Mouse (Mus musculus) olfactory bulb, adult 2 months (tissue): ENCODE data around the gene Slc8b1. TPM values are rescaled to one million over a fixed set of nuclear protein-coding genes. Genes with fewer than 3 reads are reported as not detected.
A peak's percentile ranks its signal among the peaks of the same experiment; 100 is the strongest.

Experiments
- H3K27ac ChIP-seq: fragments of 200-500 bp; 2 replicates; pipeline ENCODE4 v1.5.1; 2012; ENCODE audit warnings: low read depth, low read length; ENCODE audit not compliant: insufficient read depth
- H3K4me1 ChIP-seq: fragments of 200-500 bp; 2 replicates; pipeline ENCODE4 v1.6.1; 2012; ENCODE audit warnings: low read length; ENCODE audit not compliant: control insufficient read depth, insufficient read depth
- H3K4me3 ChIP-seq: fragments of 200-500 bp; 2 replicates; pipeline ENCODE4 v1.5.1; 2012; ENCODE audit warnings: mild to moderate bottlenecking, low read depth, low read length, moderate library complexity; ENCODE audit not compliant: insufficient read depth
- CTCF ChIP-seq: fragments of 200-500 bp; IDR thresholded peaks from 2 replicates; pipeline ENCODE4 v1.5.1; 2012; ENCODE audit warnings: low read depth, mild to moderate bottlenecking, low read length, moderate library complexity; ENCODE audit not compliant: insufficient read depth
- POLR2A ChIP-seq: fragments of 200-500 bp; IDR thresholded peaks from 2 replicates; pipeline ENCODE4 v1.6.1; 2012; ENCODE audit warnings: mild to moderate bottlenecking, low read depth, low read length, moderate library complexity; ENCODE audit not compliant: insufficient read depth
- WGBS: fragments of 180-500 bp; shearing (Covaris S2); methylation state at CpG from one replicate; pipeline ENCODE4 v1.1.7; 2018; 5-methylcytosine and 5-hydroxymethylcytosine counted together
- polyA plus RNA-seq: library from polyadenylated mRNA; stranded (reverse); fragments of >200 nt; gene quantifications from 2 replicates; pipeline ENCODE4 v1.2.4, GENCODE M21; 2012; ENCODE audit warnings: low replicate concordance; ENCODE audit not compliant: missing spikeins, insufficient read depth, insufficient read length

Slc8b1 gene
- polyA plus RNA-seq, 1 experiment, result not detected

DNA sequence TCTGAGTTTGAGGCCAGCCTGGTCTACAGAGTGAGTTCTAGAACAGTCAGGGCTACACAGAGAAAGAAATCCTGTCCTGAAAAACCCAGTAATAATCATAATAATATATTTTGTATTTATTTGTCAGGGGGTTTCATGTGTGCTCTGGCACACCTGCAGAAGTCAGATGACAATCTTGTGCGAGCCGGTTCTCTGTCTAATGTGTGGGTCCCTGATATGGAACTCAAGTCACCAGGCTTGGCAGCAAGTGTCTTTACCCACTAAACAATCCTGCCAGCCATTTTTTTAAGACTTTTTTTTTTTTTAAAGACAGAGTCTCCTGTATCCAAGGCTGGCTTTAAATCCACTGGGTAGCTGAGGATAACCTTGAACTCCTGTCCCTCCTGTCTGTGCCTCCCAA lies 37.6 kb upstream of the Slc8b1 start:
- WGBS, result 92% methylated on average over 2 of the region's 2 CpGs
- Histone ChIP-seq H3K4me3 (no peak overlapping the region), H3K27ac (no peak overlapping the region), H3K4me1 (no peaks in the 10 kb centered on the region)
- no peak for TF ChIP-seq POLR2A
- TF ChIP-seq CTCF, result no peak

DNA sequence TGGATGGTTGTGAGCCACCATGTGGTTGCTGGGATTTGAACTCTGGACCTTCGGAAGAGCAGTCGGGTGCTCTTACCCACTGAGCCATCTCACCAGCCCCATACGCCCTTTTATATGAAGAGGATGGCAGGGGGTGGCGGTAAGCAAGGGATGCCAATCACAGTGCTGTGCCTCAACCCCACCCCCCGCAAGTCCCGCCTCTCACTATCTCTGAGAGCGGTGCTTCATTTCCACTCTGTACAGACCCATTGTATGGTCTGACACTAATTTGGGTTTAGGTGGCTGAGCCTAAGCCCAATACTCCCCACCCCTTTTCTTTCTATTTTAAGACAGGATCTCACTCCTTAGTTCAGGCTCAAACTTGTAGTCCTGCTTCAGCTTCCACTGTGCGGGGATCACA lies 35.1 kb upstream of the Slc8b1 start:
- Histone ChIP-seq H3K27ac (no peak overlapping the region), H3K4me1 (no peaks in the 10 kb centered on the region), H3K4me3 (no peak overlapping the region)
- WGBS, result 42% methylated on average over 8 of the region's 8 CpGs
- TF ChIP-seq CTCF, result no peak
- TF ChIP-seq POLR2A, result no peak

DNA sequence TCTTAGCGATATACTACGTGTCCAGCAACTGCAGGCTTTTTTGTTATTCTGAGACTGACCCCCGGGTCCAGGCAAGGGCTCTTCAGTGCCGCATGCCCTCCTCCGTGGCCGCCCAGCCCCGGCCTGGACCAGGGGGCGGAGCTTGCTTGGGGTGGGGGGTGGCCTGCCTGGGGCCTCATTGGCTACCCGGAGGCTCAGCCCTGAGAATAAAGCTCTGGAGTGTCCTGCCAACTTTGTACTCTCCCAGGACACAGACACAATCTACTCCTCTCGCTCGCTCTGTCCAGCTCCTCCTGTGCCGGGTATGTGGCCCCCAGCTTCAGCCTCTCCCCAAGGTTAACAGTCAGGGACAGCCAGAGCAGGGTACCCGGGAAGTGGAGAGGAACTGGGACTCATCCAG lies 34.7 kb upstream of the Slc8b1 start, which contains the start of gene Sds:
Gene Sds, plus strand, starts transcription at position 231 of the 400 bp plus-strand sequence.
- no peaks in the 10 kb centered on the region for H3K4me1 ChIP-seq
- no peak for TF ChIP-seq POLR2A
- no peak for TF ChIP-seq CTCF
- H3K4me3 ChIP-seq, result no peak within 1 kb of the TSS
- no peak within 1 kb of the TSS for H3K27ac ChIP-seq
- WGBS, result 24% methylated on average over 13 of the region's 13 CpGs

DNA sequence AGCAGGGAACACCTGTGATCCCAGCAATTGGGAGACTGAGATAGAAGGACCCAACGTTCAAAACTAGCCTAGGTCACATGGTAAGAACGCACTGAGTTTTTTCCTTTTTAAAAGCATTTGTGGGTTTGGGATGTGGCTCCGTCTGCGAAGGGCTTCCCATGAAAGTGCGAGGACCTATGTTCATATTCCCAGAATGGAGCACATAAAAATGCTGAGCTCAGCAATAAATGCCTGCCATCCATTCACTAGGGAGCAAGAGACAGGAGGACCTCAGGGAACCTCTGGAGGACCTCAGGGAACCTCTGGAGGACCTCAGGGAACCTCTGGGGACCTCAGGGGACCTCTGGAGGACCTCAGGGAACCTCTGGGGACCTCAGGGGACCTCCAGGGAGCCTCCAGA lies 33.0 kb upstream of the Slc8b1 start:
- H3K27ac ChIP-seq, result no peak overlapping the region
- no peaks in the 10 kb centered on the region for H3K4me1 ChIP-seq
- 95% methylated on average over 5 of the region's 5 CpGs for WGBS
- no peak overlapping the region for H3K4me3 ChIP-seq
- TF ChIP-seq CTCF (no peak), POLR2A (no peak)

DNA sequence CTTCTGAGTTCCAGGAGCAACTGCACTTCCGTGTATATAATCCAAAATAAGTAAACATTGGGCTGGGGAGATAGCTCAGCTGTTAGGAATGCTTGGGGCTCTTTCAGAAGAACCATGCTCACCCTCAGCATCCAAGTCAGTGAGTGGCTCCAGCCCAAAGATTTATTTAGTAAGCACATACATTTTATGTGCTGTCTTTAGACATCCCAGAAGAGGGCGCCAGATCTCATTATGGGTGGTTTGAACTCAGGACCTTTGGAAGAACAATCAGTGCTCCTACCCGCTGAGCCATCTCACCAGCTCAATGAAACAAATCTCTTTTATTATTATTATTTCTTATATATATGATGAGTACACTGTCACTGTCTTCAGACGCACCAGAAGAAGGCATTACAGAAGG lies 31.4 kb upstream of the Slc8b1 start:
- H3K4me3 ChIP-seq, result no peak overlapping the region
- no peaks in the 10 kb centered on the region for H3K4me1 ChIP-seq
- WGBS, result 72% methylated on average over 4 of the region's 4 CpGs
- no peak overlapping the region for H3K27ac ChIP-seq
- no peak for TF ChIP-seq CTCF

DNA sequence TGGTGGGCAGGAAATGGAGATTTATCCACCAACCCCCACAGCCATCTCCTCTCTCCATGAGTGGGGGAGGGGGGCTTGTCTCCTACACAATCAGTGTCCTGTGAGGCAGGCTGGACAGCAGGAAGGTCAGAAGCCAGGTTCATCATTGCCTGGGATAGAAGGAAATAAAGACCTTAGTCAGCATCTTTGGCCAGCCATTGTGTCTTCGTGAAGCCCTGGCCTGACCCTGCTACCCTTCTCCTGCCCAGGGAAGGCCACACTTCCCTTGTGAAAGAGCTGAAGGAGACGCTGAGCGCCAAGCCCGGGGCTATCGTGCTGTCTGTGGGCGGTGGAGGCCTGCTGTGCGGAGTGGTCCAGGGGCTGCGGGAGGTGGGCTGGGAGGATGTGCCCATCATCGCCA lies 29.8 kb upstream of the Slc8b1 start:
- no peak overlapping the region for H3K27ac ChIP-seq
- no peaks in the 10 kb centered on the region for H3K4me1 ChIP-seq
- no peak for TF ChIP-seq CTCF
- TF ChIP-seq POLR2A, result no peak
- H3K4me3 ChIP-seq, result no peak overlapping the region
- 51% methylated on average over 9 of the region's 9 CpGs for WGBS

DNA sequence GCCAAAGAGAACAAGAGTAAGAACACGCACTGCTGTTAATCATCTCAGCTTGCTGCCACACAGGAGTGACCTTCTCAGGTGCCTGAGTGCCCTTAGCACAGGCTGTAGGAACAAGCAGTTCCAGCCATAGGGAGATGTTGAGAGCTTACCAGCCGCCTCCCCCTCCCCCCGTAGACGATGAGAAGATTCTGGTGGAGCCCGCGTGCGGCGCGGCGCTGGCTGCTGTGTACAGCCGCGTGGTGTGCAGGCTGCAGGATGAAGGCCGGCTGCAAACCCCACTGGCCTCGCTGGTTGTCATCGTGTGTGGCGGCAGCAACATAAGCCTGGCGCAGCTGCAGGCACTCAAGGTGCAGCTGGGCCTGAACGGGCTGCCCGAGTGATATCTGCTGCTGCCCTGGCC lies 27.6 kb upstream of the Slc8b1 start:
- TF ChIP-seq CTCF (no peak), POLR2A (no peak)
- Histone ChIP-seq H3K27ac (no peak overlapping the region), H3K4me1 (no peaks in the 10 kb centered on the region), H3K4me3 (no peak overlapping the region)
- WGBS, result 85% methylated on average over 19 of the region's 19 CpGs

DNA sequence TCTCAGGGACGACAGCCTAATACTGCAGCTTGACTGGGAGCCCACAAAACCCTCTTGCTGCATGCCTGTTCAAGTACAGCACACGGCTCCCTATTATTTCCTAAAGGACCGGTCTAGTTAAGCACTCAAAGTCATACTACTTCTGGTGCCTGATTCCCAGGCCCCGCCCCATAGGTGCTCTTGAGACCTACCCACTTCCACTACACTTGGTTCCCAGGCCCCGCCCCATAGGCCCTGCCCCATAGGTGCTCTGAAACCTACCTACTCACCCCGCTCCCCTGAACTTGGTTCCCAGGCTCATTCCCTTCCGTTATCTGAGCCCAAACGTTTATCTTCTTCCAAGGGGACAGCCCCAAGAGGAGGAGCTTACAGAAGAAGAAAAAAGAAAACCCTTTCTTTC lies 23.1 kb upstream of the Slc8b1 start:
- Histone ChIP-seq H3K4me3 (no peak overlapping the region), H3K27ac (no peak overlapping the region), H3K4me1 (peaks cover 10% of the 10 kb centered on the region)
- 91% methylated on average over 8 of the region's 8 CpGs for WGBS
- TF ChIP-seq POLR2A (no peak), CTCF (no peak)

DNA sequence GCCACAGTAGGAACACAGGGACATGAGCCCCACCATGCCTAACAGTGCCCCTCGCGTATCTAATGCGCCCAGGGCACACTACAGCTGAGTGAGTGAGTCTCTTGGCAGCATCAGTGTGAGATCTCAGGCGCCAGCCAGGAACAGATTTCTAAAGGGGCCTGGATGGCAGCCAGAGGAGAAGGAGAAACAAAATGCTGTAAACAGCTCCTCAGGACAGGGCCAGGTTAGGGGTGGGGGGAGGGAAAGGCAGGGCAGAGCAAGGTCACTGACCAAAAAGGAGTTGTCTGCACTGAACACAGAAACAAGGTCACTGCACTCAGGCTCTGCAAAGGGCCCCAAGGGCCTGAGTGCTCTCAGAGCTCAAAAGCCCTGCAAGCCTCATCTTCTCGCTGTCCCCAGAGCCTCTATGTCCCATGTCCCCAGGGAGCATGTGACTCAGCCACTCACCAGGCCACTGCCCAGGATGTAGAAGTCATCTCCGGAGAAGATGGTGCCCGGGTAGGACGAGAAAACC lies 20.2 kb upstream of the Slc8b1 start:
- peak overlapping the region; percentile 50; the same call in 1 of the 2 replicates for H3K27ac ChIP-seq
- peaks cover 22% of the 10 kb centered on the region for H3K4me1 ChIP-seq
- no peak for TF ChIP-seq POLR2A
- no peak for TF ChIP-seq CTCF
- WGBS, result 52% methylated on average over 8 of the region's 8 CpGs
- no peak overlapping the region for H3K4me3 ChIP-seq

DNA sequence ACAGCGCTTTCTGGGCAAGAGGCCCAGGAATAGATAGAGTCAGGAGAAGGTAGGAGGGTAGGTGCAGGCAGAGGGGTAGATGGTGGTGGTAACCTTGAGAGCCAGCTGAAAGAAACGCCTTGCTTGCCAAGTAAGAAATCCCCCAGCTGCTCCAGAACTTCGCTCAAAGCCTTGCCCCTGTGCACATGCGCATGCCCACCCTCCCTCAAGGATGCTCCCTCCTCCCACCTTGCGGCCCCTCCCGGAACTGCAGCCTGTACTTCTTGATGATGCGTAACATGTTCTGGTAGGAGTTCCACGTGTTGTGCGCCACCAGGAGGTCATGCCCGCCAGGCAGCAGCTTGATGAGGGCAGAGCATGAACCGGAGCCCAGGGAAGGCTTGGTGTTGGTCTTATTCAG lies 18.5 kb upstream of the Slc8b1 start:
- TF ChIP-seq CTCF, result no peak
- no peak for TF ChIP-seq POLR2A
- peaks cover 22% of the 10 kb centered on the region for H3K4me1 ChIP-seq
- no peak overlapping the region for H3K4me3 ChIP-seq
- no peak overlapping the region for H3K27ac ChIP-seq
- WGBS, result 61% methylated on average over 11 of the region's 11 CpGs
